Mouse (Mus musculus): ENCODE measurements around the gene Iltifb. TPM values are rescaled to one million over a fixed set of nuclear protein-coding genes. Genes with fewer than 3 reads are reported as not detected.
"Not testable (repeated sequence)": the region's sequence is repeated elsewhere in the genome, so short reads cannot be mapped to it uniquely, and the experiment has no call there.

The Iltifb gene
- polyA plus RNA-seq, 1 experiment from 2014 or later, result not detected

DNA sequence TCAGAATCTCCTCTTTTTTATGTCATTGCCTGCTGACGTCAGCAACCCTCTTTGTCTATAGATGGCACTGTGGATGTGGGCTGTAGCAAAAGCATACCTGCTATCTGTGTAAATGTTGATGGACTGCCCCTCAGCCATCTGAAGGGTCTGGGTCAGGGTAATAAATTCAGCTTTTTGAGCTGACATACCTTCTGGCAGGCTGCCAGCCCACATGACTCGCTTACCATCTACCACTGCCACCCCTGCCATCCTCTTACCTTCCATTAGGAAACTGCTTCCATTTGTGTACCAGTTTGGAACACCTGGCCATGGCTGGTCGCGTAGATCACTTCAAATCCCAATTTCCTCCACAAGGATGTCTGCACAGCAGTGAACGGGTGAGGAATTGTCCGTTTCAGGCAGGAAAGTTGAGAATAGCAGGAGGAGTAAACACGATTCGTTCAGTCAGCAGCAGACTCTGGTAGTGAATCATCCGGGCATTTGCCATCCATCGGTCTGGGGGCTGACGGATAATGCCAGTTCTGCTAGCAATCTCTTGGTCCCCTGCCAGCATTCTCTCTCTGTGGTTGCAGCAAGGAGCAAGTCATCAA, 45.7 kb downstream of the Iltifb start:
- H3K9me3 ChIP-seq; H3K27me3 ChIP-seq (ENCODE audit: insufficient read depth, poor library complexity, severe bottlenecking); H3K4me3 ChIP-seq; H3K36me3 ChIP-seq; H3K4me1 ChIP-seq; H3K27ac ChIP-seq: not testable (repeated sequence)
- 83% methylated on average over 11 of the region's 11 CpGs for WGBS
- peak; percentile 58 for DNase-seq (ENCODE audit: low spot score)

DNA sequence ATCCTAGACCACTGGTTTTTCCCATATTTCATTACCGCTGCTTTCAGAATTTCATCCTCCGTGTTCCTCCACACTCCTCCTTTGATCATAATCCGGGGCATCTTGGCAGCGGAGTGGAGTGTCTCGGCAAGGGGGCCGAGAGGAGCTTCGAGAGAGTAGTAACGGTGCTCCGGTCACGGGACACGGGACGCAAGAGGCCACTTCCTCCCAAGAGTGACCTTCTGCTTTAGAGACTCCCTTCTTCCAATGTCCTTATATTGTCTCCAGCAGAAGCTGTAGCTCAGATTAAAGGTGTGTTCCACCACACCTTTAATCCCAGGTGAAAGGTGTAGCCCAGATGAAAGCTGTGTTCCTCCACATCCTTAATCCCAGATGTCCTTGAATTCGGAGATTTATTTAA, 54.2 kb downstream of the Iltifb start, which contains the start of gene Gm32717:
Gene Gm32717, minus strand, starts transcription at position 101 of the 400 bp plus-strand sequence.
- not testable (repeated sequence) for DNase-seq (ENCODE audit: low spot score)
- no CpG with 5 or more reads among the region's 13 CpGs for WGBS

More for the DNA sequence above, 54.2 kb downstream of the Iltifb start, which contains the start of gene Gm32717:
- H3K4me1 ChIP-seq; H3K9me3 ChIP-seq; H3K27ac ChIP-seq; H3K4me3 ChIP-seq; H3K36me3 ChIP-seq; H3K27me3 ChIP-seq (ENCODE audit: insufficient read depth, poor library complexity, severe bottlenecking): not testable (repeated sequence)

Other genes starting within 250 kb of the Iltifb start
- gene Mdm1, start 153.2 kb downstream of the Iltifb start, polyA plus RNA-seq (2016; fragmentation: Nextera tagmentation; extraction: Ambion mirVana), result 21.9 and 28.7 TPM in 2 replicates
- 0.11 TPM in 1 of 2 replicates, not detected in the other for gene Il22, start 90.1 kb downstream of the Iltifb start, polyA plus RNA-seq (2016; fragmentation: Nextera tagmentation; extraction: Ambion mirVana)
- not detected in 2 replicates for gene Gm32717, start 54.3 kb downstream of the Iltifb start, polyA plus RNA-seq (2016; fragmentation: Nextera tagmentation; extraction: Ambion mirVana)
- gene Gm32802, start 36.4 kb downstream of the Iltifb start, polyA plus RNA-seq (2016; fragmentation: Nextera tagmentation; extraction: Ambion mirVana), result not detected in 2 replicates
- not detected in 2 replicates for gene Gm9040, start 31.9 kb upstream of the Iltifb start, polyA plus RNA-seq (2016; fragmentation: Nextera tagmentation; extraction: Ambion mirVana)
- not detected in 2 replicates for gene Gm9044, start 37.4 kb upstream of the Iltifb start, polyA plus RNA-seq (2016; fragmentation: Nextera tagmentation; extraction: Ambion mirVana)
- gene Gm9045, start 42.8 kb upstream of the Iltifb start, polyA plus RNA-seq (2016; fragmentation: Nextera tagmentation; extraction: Ambion mirVana), result 0.08 and 0.09 TPM in 2 replicates
- not detected in 2 replicates for gene Gm9046, start 48.2 kb upstream of the Iltifb start, polyA plus RNA-seq (2016; fragmentation: Nextera tagmentation; extraction: Ambion mirVana)
- not detected in 2 replicates for gene Gm9048, start 53.6 kb upstream of the Iltifb start, polyA plus RNA-seq (2016; fragmentation: Nextera tagmentation; extraction: Ambion mirVana)
- gene Gm9049, start 59.1 kb upstream of the Iltifb start, polyA plus RNA-seq (2016; fragmentation: Nextera tagmentation; extraction: Ambion mirVana), result 0.08 and 0.09 TPM in 2 replicates
- not detected in 2 replicates for gene Ifng, start 146.0 kb upstream of the Iltifb start, polyA plus RNA-seq (2016; fragmentation: Nextera tagmentation; extraction: Ambion mirVana)